Mouse (Mus musculus) hindbrain, embryonic 16.5 days (tissue): Measurements from ENCODE around the gene Ovch2. TPM values are rescaled to one million over a fixed set of nuclear protein-coding genes. Genes with fewer than 3 reads are reported as not detected.

Source experiments
- polyA plus RNA-seq: library from polyadenylated mRNA; unstranded; fragments of >200 nt; fragmentation: Nextera tagmentation; extraction: Ambion mirVana; gene quantifications from 2 replicates; pipeline ENCODE4 v1.2.1, GENCODE M21; 2015

Gene Ovch2
- polyA plus RNA-seq, 1 experiment from 2014 or later: not detected

Other genes starting within 250 kb of the Ovch2 start
- 4.8 TPM in 2 replicates for gene Olfml1, start 233.8 kb downstream of the Ovch2 start, polyA plus RNA-seq
- 3.4 and 3.6 TPM in 2 replicates for gene Ppfibp2, start 206.0 kb downstream of the Ovch2 start, polyA plus RNA-seq
- not detected in 2 replicates for gene 5330417H12Rik, start 176.0 kb downstream of the Ovch2 start, polyA plus RNA-seq
- gene Cyb5r2, start 43.2 kb downstream of the Ovch2 start, polyA plus RNA-seq: 0.35 and 0.44 TPM in 2 replicates
- gene Olfr467, start 11.1 kb upstream of the Ovch2 start, polyA plus RNA-seq: not detected in 2 replicates
- not detected in 2 replicates for gene Olfr469, start 24.3 kb upstream of the Ovch2 start, polyA plus RNA-seq
- gene Olfr470, start 46.3 kb upstream of the Ovch2 start, polyA plus RNA-seq: not detected in 2 replicates
- not detected in 2 replicates for gene Olfr472, start 96.7 kb upstream of the Ovch2 start, polyA plus RNA-seq
- gene Olfr473, start 129.2 kb upstream of the Ovch2 start, polyA plus RNA-seq: not detected in 2 replicates
- not detected in 2 replicates for gene Olfr474, start 153.4 kb upstream of the Ovch2 start, polyA plus RNA-seq
- gene Olfr476, start 163.6 kb upstream of the Ovch2 start, polyA plus RNA-seq: not detected in 2 replicates
- gene Olfr477, start 185.5 kb upstream of the Ovch2 start, polyA plus RNA-seq: not detected in 2 replicates
- gene Olfr478, start 232.8 kb upstream of the Ovch2 start, polyA plus RNA-seq: not detected in 2 replicates
- not detected in 2 replicates for gene Olfr479, start 249.5 kb upstream of the Ovch2 start, polyA plus RNA-seq